Mouse (Mus musculus) liver, adult 2 months (tissue): ENCODE measurements at regions not wholly inside any gene's neighbourhood (a gene's known extent, or its start where the extent isn't known, plus 50 kb on each side); places are given as distances from the start of the nearest gene placed in this dataset.

Experiments used
- CTCF ChIP-seq: fragments of 200-500 bp; IDR thresholded peaks from 2 replicates; pipeline ENCODE4 v1.5.1; 2011; ENCODE audit warnings: low read depth, low read length, control low read depth
- POLR2A ChIP-seq: fragments of 200-500 bp; IDR thresholded peaks from 2 replicates; pipeline ENCODE4 v1.6.1; 2011; ENCODE audit warnings: low read length, control low read depth; ENCODE audit not compliant: insufficient read depth; ENCODE audit errors: extremely low read depth

GRCm38 (mm10) chr2:160029432-160029831, 304.5 kb downstream of the Gm826 start:
- TF ChIP-seq POLR2A (no peak), CTCF (no peak)
